Mouse (Mus musculus) bone marrow, adult 2 months (tissue): ENCODE measurements around the gene Zswim3.

Experiments used
- CTCF ChIP-seq: fragments of 200-500 bp; IDR thresholded peaks from 2 replicates; pipeline ENCODE4 v1.5.1; 2011; ENCODE audit warnings: low read length, control low read depth; ENCODE audit not compliant: control insufficient read depth, insufficient read depth
- POLR2A ChIP-seq: fragments of 200-500 bp; IDR thresholded peaks from 2 replicates; pipeline ENCODE4 v1.6.1; 2011; ENCODE audit warnings: low read depth, mild to moderate bottlenecking, control low read depth, low read length, borderline replicate concordance; ENCODE audit not compliant: control insufficient read depth

DNA sequence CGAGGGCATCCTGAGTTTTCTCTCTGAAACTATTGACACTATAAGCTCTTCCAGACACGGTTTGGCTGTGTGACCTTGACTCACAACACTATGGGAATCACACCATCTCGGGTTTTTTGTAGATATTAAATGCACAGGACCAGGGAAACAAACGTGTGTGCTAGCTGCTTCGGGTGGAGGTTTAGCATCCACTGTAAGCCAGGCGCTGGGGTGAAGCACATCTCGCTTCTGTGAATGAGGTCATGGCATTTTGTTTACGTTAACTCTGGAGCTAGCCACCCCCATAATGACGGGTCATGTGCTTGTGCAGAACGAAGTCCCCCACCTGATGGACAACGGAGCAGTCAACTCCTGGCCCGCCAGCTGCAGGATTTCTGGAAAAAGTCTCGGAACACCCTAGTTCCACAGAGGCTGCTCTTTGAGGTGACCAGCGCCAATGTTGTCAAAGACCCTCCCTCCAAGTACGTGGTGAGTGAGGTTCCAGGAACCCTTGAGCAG, 18.5 kb upstream of the Zswim3 start:
- TF ChIP-seq POLR2A (no peak), CTCF (no peak)
